Mouse (Mus musculus) spleen, postnatal 0 days (tissue): ENCODE measurements around the gene Macrod1. TPM values are rescaled to one million over a fixed set of nuclear protein-coding genes. Genes with fewer than 3 reads are reported as not detected.

Experiments used
- polyA plus RNA-seq: library from polyadenylated mRNA; unstranded; fragments of >200 nt; fragmentation: Nextera tagmentation; extraction: Ambion mirVana; gene quantifications from 2 replicates; pipeline ENCODE4 v1.2.1, GENCODE M21; 2015

Macrod1 gene
- polyA plus RNA-seq = 7.3 and 8.6 TPM in 2 replicates

DNA sequence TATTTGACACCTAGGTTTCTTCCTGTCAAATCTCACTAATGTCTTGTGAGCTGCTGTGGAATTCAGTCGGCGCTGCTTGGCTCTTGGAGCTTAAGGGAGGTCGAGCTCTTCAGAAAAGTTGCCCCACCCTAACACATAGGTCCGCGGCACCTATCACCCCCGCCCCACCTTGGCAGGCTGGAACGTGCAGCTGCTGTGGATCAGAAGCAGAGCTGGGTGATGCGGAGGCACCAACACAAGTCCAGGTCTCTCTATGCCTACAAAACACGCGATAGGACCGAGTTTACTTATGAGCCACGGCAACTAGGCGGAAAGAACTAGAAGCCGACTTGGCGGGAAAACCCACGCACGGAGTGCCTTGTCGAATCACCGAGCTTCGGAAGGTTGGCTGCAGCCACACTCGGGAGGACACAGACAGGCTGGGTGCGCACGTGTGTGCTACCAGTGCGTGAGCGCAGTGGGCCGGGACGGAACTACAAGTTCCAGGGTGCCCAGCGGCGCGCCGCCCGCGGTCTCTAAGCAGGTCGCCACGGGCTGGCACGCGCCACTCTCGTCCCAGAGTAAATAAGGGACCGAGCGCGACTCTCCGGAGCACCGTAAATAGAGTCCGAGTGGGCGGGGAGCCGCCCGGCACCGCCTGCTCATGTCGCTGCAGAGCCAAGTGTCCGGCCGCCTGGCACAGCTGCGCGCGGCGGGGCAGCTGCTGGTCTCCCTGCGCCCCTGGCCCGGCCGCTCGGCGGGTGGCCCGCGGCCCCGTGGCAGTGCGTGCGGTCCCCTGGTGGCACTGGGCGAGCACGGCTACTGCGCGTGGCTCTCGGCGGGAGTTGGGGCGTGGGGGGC is at the start of gene Macrod1:
Gene Macrod1, plus strand, starts transcription at position 563 of the 840 bp plus-strand sequence.

GRCm38 (mm10) chr19:7019191-7019590 is 37.4 kb upstream of the Macrod1 start, which contains the start of gene Fermt3:
Gene Fermt3 (minus strand): TSS chr19:7019469.

GRCm38 (mm10) chr19:7039841-7040636 is 16.6 kb upstream of the Macrod1 start, which contains the start of gene Stip1:
Gene Stip1 (minus strand): TSS chr19:7039967.

GRCm38 (mm10) chr19:7105544-7105943 is 48.9 kb downstream of the Macrod1 start, which contains the start of gene Flrt1:
Gene Flrt1 (minus strand): TSS chr19:7105729.

DNA sequence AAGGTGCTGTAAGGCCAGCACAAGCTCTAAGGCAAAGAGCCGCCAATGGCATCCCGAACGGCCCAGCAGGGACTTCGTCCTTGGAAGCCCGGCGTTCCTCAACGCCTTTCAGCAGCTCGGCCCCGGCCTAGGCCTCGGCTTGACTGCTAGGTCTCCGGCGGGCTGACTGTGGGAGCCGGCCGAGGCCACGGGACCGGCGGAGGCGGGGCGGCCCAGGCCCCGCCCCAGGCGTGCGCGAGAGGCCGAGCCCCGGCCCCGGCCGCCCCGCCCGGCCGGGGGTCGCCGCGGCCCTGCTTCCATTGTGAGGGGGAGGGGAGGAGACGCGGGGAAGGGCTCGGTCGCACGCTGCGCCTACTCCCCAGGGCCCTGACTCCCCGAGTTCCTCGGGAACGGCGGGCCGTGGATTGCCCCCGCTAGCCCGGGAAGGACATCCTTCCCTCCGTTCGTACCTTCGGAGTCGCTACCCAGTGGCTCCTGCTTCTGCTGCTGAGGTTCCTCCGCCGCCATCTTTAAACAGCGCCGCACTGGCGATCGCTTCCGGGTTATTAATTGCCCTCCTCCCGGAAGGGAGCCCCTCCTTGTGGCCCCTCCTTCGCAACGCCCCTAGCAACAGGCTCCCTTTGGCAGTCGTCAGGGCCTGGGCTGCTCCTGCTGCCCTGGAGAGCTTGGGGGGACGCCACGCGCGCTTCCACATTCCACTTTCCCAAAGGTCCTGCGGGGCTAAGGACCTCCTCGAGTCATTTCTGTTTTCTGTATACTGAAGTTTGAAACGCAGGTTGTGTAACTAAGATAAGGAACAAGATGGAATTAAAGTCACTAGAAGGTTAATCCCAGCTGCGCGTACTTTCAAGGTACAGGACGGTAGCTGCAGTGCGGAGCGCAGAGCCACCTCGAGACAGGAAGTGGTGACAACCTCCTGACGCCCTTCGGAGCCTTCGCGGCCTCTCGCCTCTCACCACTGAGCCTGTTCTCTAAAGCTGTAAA is 149.4 kb downstream of the Macrod1 start, which contains the start of gene Otub1:
Gene Otub1, minus strand, starts transcription at position 564 of the 984 bp plus-strand sequence.

GRCm38 (mm10) chr19:7217162-7217925 is 160.7 kb downstream of the Macrod1 start, which contains the start of gene Cox8a:
Gene Cox8a (minus strand): TSS chr19:7217616.

DNA sequence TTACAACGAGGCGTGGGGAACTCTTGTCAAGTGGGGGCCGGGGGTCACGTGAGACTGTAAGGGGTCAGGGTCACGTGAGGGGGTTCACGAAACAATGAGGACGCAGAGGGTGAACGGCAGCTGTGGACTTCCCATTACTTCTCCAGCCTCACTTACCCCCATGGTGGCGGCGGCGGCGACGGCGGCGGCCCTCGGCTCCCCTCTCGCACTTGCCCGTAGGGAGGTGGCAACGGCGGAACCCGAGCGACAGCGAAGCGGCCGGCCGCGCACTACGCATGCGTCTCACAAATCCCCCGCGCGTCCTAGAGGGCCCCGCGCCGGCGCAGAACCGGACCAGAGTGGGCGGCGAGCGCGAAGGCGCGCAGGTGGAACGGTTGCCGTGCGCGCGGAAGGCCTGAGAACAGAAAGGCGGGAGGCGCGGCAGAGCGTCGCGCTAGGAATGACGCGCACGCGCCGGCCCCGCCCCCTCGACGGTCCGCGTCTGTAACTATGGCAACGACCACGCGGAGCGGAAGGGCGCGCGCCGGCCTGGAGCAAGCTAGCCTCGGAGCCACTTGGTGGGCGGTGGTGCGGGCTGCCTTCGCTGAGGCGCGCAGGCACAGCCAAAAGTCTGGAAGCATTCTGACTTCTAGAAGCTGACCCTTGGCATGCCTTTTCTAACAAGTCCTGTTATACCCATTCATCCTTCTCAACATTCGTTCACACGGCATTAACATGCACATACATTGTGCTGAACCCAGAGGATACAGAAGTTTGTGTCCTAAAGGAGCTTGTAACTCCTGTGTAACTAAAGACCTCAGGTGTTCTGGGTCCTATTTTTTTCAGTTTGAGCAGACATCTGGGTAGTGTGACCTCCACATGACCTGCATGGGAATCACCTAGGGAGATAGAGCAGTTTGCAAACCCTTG is 184.4 kb downstream of the Macrod1 start, which contains the start of gene Naa40:
Gene Naa40, minus strand, starts transcription at position 402 of the 909 bp plus-strand sequence.

Other genes with a start within 250 kb of the Macrod1 start
- 11.4 and 13.0 TPM in 2 replicates for gene Rps6ka4, start 216.2 kb upstream of the Macrod1 start, polyA plus RNA-seq
- gene Ccdc88b, start 198.6 kb upstream of the Macrod1 start, polyA plus RNA-seq = 7.4 and 10.9 TPM in 2 replicates
- 127 and 129 TPM in 2 replicates for gene Trmt112, start 147.1 kb upstream of the Macrod1 start, polyA plus RNA-seq
- 259 and 334 TPM in 2 replicates for gene Prdx5, start 146.7 kb upstream of the Macrod1 start, polyA plus RNA-seq
- gene Esrra, start 135.0 kb upstream of the Macrod1 start, polyA plus RNA-seq = 7.2 and 9.0 TPM in 2 replicates
- 1.2 and 2.1 TPM in 2 replicates for gene Catsperz, start 131.4 kb upstream of the Macrod1 start, polyA plus RNA-seq
- 0.20 and 0.28 TPM in 2 replicates for gene Kcnk4, start 122.3 kb upstream of the Macrod1 start, polyA plus RNA-seq
- 35.9 and 43.8 TPM in 2 replicates for gene Bad, start 114.9 kb upstream of the Macrod1 start, polyA plus RNA-seq
- gene Gpr137, start 114.3 kb upstream of the Macrod1 start, polyA plus RNA-seq = 11.0 and 14.9 TPM in 2 replicates
- gene Ppp1r14b, start 81.8 kb upstream of the Macrod1 start, polyA plus RNA-seq = 102 and 119 TPM in 2 replicates
- 10.4 and 13.6 TPM in 2 replicates for gene Plcb3, start 80.3 kb upstream of the Macrod1 start, polyA plus RNA-seq
- gene Fkbp2, start 76.3 kb upstream of the Macrod1 start, polyA plus RNA-seq = 70.3 and 74.9 TPM in 2 replicates
- 14.6 and 17.7 TPM in 2 replicates for gene Vegfb, start 69.2 kb upstream of the Macrod1 start, polyA plus RNA-seq
- 14.3 and 18.0 TPM in 2 replicates for gene Dnajc4, start 64.2 kb upstream of the Macrod1 start, polyA plus RNA-seq
- 14.0 and 15.2 TPM in 2 replicates for gene Nudt22, start 60.7 kb upstream of the Macrod1 start, polyA plus RNA-seq
- 3.2 and 3.7 TPM in 2 replicates for gene Trpt1, start 60.7 kb upstream of the Macrod1 start, polyA plus RNA-seq
- 123 and 124 TPM in 2 replicates for gene Fermt3, start 37.3 kb upstream of the Macrod1 start, polyA plus RNA-seq
- 72.5 and 74.9 TPM in 2 replicates for gene Stip1, start 16.8 kb upstream of the Macrod1 start, polyA plus RNA-seq
- gene Flrt1, start 48.9 kb downstream of the Macrod1 start, polyA plus RNA-seq = 0.24 and 0.40 TPM in 2 replicates
- gene Otub1, start 149.5 kb downstream of the Macrod1 start, polyA plus RNA-seq = 72.8 and 81.2 TPM in 2 replicates
- gene Cox8a, start 160.8 kb downstream of the Macrod1 start, polyA plus RNA-seq = 818 and 869 TPM in 2 replicates
- gene Naa40, start 184.4 kb downstream of the Macrod1 start, polyA plus RNA-seq = 32.8 and 34.8 TPM in 2 replicates
- gene Rcor2, start 210.5 kb downstream of the Macrod1 start, polyA plus RNA-seq = 1.5 TPM in 2 replicates